Mouse (Mus musculus): ENCODE results near the gene Atp5l. TPM values are rescaled to one million over a fixed set of nuclear protein-coding genes. Genes with fewer than 3 reads are reported as not detected.

The Atp5l gene
- polyA plus RNA-seq, 1 experiment from 2014 or later = 745 TPM

DNA sequence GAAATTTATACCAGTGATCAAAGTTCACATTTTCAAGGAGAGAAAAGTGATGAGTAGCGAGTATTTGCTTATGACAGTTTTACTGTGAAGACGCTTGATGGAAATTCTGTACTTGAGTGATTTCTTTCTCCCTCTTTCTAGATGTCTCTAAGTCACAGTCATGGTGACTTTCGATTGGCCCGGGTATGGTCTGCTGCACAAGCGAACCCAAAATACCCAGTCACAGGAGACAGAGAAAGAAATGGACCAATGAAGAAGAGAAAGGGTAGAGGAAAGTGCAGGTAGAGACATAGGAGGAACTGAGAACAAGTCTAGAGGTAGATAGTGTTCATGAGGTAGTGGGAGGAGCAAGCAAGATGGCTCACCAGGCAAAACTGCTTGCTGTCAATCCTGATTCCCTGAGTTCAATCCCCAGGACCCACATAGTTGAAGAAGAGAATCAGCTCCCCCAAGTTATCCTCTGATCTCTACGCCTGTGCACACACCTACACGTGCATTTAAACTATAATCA is 32.4 kb downstream of the Atp5l start:
- 85% methylated on average over 7 of the region's 7 CpGs for WGBS
- no peak for ATAC-seq (ENCODE audit: insufficient number of reproducible peaks, insufficient read depth, low FRiP score, low read depth)
- Histone ChIP-seq H3K9me3 (ENCODE audit: control insufficient read depth, low read depth, low read length) (no peaks in the 10 kb centered on the region), H3K36me3 (ENCODE audit: control insufficient read depth, insufficient read depth, low read length) (no peaks in the 10 kb centered on the region), H3K4me2 (replicated peaks; ENCODE audit: low read depth, low read length) (no peak overlapping the region), H3K27me3 (ENCODE audit: control insufficient read depth, insufficient read depth, low read length) (no peaks in the 10 kb centered on the region), H3K4me3 (ENCODE audit: low read depth, low read length) (no peak overlapping the region), H3K4me1 (ENCODE audit: control insufficient read depth, insufficient read depth, low read length) (peaks cover 2% of the 10 kb centered on the region; the same call in 1 of the 2 replicates), H3K9ac (replicated peaks; ENCODE audit: low read depth, low read length) (no peak overlapping the region), H3K27ac (ENCODE audit: low read length) (no peak overlapping the region)

GRCm38 (mm10) chr9:44882981-44883569 is 37.5 kb downstream of the Atp5l start:
- peaks cover 16% of the 10 kb centered on the region for H3K4me1 ChIP-seq (ENCODE audit: control insufficient read depth, insufficient read depth, low read length)
- 0 out of 2 replicates have a peak overlapping the region, but pooled peaks have one; percentile 54 for H3K9ac ChIP-seq (replicated peaks; ENCODE audit: low read depth, low read length)
- H3K4me2 ChIP-seq (replicated peaks; ENCODE audit: low read depth, low read length) = peak overlapping the region; percentile 97
- H3K27ac ChIP-seq (ENCODE audit: low read length) = peak overlapping the region; percentile 98
- H3K36me3 ChIP-seq (ENCODE audit: control insufficient read depth, insufficient read depth, low read length) = peaks cover 1% of the 10 kb centered on the region; the same call in 1 of the 2 replicates
- no peaks in the 10 kb centered on the region for H3K27me3 ChIP-seq (ENCODE audit: control insufficient read depth, insufficient read depth, low read length)
- under 1% methylated on average over 21 of the region's 21 CpGs for WGBS
- H3K9me3 ChIP-seq (ENCODE audit: control insufficient read depth, low read depth, low read length) = no peaks in the 10 kb centered on the region
- ATAC-seq (ENCODE audit: insufficient number of reproducible peaks, insufficient read depth, low FRiP score, low read depth) = no peak
- peak overlapping the region; percentile 99 for H3K4me3 ChIP-seq (ENCODE audit: low read depth, low read length)

DNA sequence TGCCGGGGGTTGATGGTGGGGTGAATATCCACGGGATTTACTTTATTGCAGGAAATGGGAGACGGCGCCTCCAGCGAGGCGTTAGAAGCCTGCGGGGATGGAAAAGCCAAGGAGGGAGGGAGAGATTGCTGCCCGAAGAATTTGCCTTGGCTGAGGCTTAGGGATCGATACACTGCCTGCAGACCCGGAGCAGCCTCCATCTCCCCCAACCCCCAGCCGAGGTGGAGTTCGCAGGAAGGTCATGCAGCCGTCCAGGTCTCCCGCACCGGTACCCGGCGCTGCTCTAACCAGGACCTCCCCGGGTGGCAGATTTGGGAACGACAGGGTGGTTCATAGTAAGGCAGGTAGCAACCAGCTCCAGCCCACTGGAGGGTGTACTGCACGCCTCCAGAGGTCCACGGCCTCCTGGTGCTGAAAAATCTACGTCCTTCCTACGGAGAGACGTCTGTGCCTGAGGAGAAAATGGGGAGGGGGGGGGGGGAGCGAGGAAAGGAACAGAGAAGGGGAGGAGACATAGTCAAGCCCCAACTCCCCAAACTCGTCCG is 38.0 kb downstream of the Atp5l start:
- H3K36me3 ChIP-seq (ENCODE audit: control insufficient read depth, insufficient read depth, low read length) = peaks cover 3% of the 10 kb centered on the region; the same call in 1 of the 2 replicates
- ATAC-seq (ENCODE audit: insufficient number of reproducible peaks, insufficient read depth, low FRiP score, low read depth) = peak; percentile 68
- peak overlapping the region; percentile 98 for H3K27ac ChIP-seq (ENCODE audit: low read length)
- H3K4me3 ChIP-seq (ENCODE audit: low read depth, low read length) = peak overlapping the region; percentile 99
- H3K9me3 ChIP-seq (ENCODE audit: control insufficient read depth, low read depth, low read length) = no peaks in the 10 kb centered on the region
- H3K4me1 ChIP-seq (ENCODE audit: control insufficient read depth, insufficient read depth, low read length) = peaks cover 22% of the 10 kb centered on the region
- 1% methylated on average over 26 of the region's 27 CpGs for WGBS
- peak overlapping the region; percentile 97 for H3K4me2 ChIP-seq (replicated peaks; ENCODE audit: low read depth, low read length)
- peak overlapping the region; percentile 54; the same call in 1 of the 2 replicates for H3K9ac ChIP-seq (replicated peaks; ENCODE audit: low read depth, low read length)
- no peaks in the 10 kb centered on the region for H3K27me3 ChIP-seq (ENCODE audit: control insufficient read depth, insufficient read depth, low read length)

- H3K4me3 ChIP-seq (ENCODE audit: low read depth, low read length) = peak overlapping the region; percentile 99
- peak overlapping the region; percentile 97 for H3K4me2 ChIP-seq (replicated peaks; ENCODE audit: low read depth, low read length)
- under 1% methylated on average over 29 of the region's 29 CpGs for WGBS
- peak; percentile 69 for ATAC-seq (ENCODE audit: insufficient number of reproducible peaks, insufficient read depth, low FRiP score, low read depth)
- peak overlapping the region; percentile 54 for H3K9ac ChIP-seq (replicated peaks; ENCODE audit: low read depth, low read length)
- H3K9me3 ChIP-seq (ENCODE audit: control insufficient read depth, low read depth, low read length) = no peaks in the 10 kb centered on the region
- peak overlapping the region; percentile 98 for H3K27ac ChIP-seq (ENCODE audit: low read length)
- peaks cover 26% of the 10 kb centered on the region for H3K4me1 ChIP-seq (ENCODE audit: control insufficient read depth, insufficient read depth, low read length)
- peaks cover 3% of the 10 kb centered on the region; the same call in 1 of the 2 replicates for H3K36me3 ChIP-seq (ENCODE audit: control insufficient read depth, insufficient read depth, low read length)
- H3K27me3 ChIP-seq (ENCODE audit: control insufficient read depth, insufficient read depth, low read length) = no peaks in the 10 kb centered on the region
These were observed 38.6 kb downstream of the Atp5l start for GRCm38 (mm10) chr9:44881941-44882435.

DNA sequence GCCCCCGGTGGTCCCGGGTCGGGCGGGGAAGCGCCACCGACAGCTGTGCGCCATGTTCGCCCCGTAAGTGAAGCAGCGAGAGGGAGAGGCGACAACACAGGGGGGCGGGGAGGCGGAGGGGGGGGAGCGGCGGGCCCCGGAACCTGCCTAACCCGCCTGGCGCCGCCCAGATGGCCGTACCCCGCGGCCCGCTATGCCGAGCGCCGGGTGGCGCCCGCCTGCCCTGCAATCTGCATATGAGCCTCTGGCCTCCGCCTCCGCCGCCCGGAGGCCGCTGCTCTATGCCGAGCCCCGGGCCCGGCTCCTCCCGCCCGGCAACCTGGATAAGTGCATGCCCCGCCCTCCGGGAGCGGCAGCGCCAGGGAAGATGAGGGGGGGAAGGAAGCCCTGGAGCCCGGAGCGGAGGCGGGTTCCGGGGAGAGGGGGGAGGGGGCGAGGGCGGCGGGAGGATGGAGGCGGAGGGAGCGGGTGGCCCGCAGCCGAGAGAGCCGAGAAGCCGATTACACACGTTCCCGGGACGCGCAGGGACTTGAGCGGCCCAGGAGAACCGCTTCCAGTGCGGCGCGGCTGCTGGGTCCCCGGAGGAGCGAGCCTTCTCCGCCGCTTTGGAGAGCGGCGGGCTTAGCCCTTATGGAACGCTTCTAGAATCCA is 39.2 kb downstream of the Atp5l start, which contains the start of gene Kmt2a:
Gene Kmt2a (minus strand): TSS at position 76 of the 651 bp plus-strand sequence.
- no peaks in the 10 kb centered on the region for H3K9me3 ChIP-seq (ENCODE audit: control insufficient read depth, low read depth, low read length)
- H3K4me3 ChIP-seq (ENCODE audit: low read depth, low read length) = peak within 1 kb of the TSS; percentile 99
- H3K4me1 ChIP-seq (ENCODE audit: control insufficient read depth, insufficient read depth, low read length) = peaks cover 26% of the 10 kb centered on the region
- H3K4me2 ChIP-seq (replicated peaks; ENCODE audit: low read depth, low read length) = peak within 1 kb of the TSS; percentile 97
- no peaks in the 10 kb centered on the region for H3K27me3 ChIP-seq (ENCODE audit: control insufficient read depth, insufficient read depth, low read length)
- H3K9ac ChIP-seq (replicated peaks; ENCODE audit: low read depth, low read length) = peak within 1 kb of the TSS; percentile 94
- peak within 1 kb of the TSS; percentile 98 for H3K27ac ChIP-seq (ENCODE audit: low read length)
- WGBS = under 1% methylated on average over 51 of the region's 71 CpGs
- peaks cover 3% of the 10 kb centered on the region; the same call in 1 of the 2 replicates for H3K36me3 ChIP-seq (ENCODE audit: control insufficient read depth, insufficient read depth, low read length)
- ATAC-seq (ENCODE audit: insufficient number of reproducible peaks, insufficient read depth, low FRiP score, low read depth) = peak; percentile 78

DNA sequence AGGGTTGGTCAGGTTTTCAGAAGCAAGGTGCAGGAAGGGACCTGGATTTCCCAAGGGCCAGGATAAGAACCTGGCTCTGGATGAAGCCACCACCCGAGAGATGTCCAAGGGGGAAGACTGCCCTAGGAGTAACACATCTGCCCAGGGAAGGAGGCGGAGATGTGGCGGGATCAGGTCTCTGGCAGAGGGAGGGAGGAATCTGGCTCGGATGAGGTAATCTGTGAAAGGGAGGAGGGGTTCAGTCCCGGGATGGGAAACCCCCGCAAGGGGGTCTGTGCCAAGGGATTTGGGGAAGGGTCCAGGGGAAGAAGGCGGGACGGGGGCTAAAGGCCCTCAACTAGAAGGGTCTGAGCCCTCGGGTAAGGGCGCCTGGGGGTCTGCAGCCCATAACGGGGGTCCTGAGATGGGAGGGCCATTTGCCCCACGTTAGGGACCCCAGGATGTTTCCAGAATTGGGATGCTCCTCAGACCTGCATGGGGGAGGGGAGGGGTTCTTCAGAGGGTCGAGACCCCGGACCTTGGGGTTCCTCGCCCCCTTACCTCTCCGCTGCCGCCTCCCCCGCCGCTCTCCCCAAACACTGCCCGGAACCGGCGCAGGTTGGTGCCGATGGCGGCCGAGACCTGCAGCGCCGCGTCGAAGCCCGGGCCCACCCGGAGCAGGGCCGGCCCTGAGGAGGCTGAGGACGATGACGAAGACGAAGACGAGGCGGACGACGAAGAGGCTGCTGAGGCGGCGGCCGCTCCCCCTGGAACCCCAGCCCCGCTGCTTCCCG is 40.0 kb downstream of the Atp5l start:
- peaks cover 26% of the 10 kb centered on the region for H3K4me1 ChIP-seq (ENCODE audit: control insufficient read depth, insufficient read depth, low read length)
- ATAC-seq (ENCODE audit: insufficient number of reproducible peaks, insufficient read depth, low FRiP score, low read depth) = no peak
- H3K4me3 ChIP-seq (ENCODE audit: low read depth, low read length) = peak overlapping the region; percentile 99
- H3K27ac ChIP-seq (ENCODE audit: low read length) = peak overlapping the region; percentile 98
- H3K9me3 ChIP-seq (ENCODE audit: control insufficient read depth, low read depth, low read length) = no peaks in the 10 kb centered on the region
- no peaks in the 10 kb centered on the region for H3K27me3 ChIP-seq (ENCODE audit: control insufficient read depth, insufficient read depth, low read length)
- WGBS = 0% methylated on average over 42 of the region's 44 CpGs
- H3K9ac ChIP-seq (replicated peaks; ENCODE audit: low read depth, low read length) = peak overlapping the region; percentile 94
- peak overlapping the region; percentile 97 for H3K4me2 ChIP-seq (replicated peaks; ENCODE audit: low read depth, low read length)
- H3K36me3 ChIP-seq (ENCODE audit: control insufficient read depth, insufficient read depth, low read length) = peaks cover 3% of the 10 kb centered on the region; the same call in 1 of the 2 replicates

- peak overlapping the region; percentile 98; the same call in 1 of the 2 replicates for H3K27ac ChIP-seq (ENCODE audit: low read length)
- H3K9me3 ChIP-seq (ENCODE audit: control insufficient read depth, low read depth, low read length) = no peaks in the 10 kb centered on the region
- H3K36me3 ChIP-seq (ENCODE audit: control insufficient read depth, insufficient read depth, low read length) = peaks cover 3% of the 10 kb centered on the region; the same call in 1 of the 2 replicates
- peaks cover 26% of the 10 kb centered on the region for H3K4me1 ChIP-seq (ENCODE audit: control insufficient read depth, insufficient read depth, low read length)
- H3K4me2 ChIP-seq (replicated peaks; ENCODE audit: low read depth, low read length) = peak overlapping the region; percentile 97
- no peaks in the 10 kb centered on the region for H3K27me3 ChIP-seq (ENCODE audit: control insufficient read depth, insufficient read depth, low read length)
- peak overlapping the region; percentile 99 for H3K4me3 ChIP-seq (ENCODE audit: low read depth, low read length)
- peak overlapping the region; percentile 94 for H3K9ac ChIP-seq (replicated peaks; ENCODE audit: low read depth, low read length)
- no peak for ATAC-seq (ENCODE audit: insufficient number of reproducible peaks, insufficient read depth, low FRiP score, low read depth)
- 1% methylated on average over 13 of the region's 13 CpGs for WGBS
These were observed 40.8 kb downstream of the Atp5l start for GRCm38 (mm10) chr9:44879694-44880271.
